Mouse (Mus musculus): ENCODE measurements around the gene Zfp786. TPM values are rescaled to one million over a fixed set of nuclear protein-coding genes. Genes with fewer than 3 reads are reported as not detected.

The Zfp786 gene
- total RNA-seq, 4 experiments from 2014 or later: 1.0 to 1.8 (median 1.5) TPM

- DNase-seq: no peak
Measured at GRCm38 (mm10) chr6:47819626-47820325, 10.9 kb downstream of the Zfp786 start.

DNA sequence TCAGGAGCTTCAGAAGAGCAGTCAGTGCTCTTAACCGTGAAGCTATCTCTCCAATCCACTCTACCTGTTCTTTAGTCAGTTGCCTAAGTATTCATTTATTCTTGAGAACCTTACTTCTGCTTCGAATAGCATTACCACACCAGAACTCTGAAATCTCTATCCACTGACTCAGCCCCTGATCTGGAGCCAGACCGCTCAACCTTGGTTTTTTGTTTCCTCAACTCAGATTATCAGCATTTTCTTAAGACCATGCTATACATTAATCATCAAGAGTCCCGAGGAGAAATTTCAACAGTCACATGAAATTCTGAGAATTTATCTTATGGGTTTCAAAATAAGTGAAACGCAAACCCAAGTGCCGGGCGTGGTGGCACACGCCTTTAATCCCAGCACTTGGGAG lies 11.9 kb downstream of the Zfp786 start:
- DNase-seq: no peak

DNA sequence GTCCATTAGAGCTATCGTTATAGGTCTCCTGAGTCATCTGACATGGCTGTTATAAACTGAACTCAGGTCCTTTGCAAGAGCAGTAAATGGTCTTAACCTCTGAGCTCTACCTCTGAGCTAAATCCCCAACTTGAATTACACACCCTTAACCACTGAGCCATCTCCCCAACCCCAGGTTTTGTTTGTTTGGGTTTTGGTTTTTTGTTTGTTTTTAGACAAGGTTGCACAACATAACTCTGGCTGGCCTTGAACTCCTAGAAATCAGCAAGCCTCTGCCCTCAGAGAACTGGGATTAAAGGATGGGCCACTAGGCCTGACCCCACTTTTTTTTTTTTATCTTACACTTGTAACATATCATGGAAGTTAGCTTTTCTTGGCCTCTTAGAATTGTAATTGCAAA lies 14.5 kb downstream of the Zfp786 start:
- DNase-seq: no peak

DNA sequence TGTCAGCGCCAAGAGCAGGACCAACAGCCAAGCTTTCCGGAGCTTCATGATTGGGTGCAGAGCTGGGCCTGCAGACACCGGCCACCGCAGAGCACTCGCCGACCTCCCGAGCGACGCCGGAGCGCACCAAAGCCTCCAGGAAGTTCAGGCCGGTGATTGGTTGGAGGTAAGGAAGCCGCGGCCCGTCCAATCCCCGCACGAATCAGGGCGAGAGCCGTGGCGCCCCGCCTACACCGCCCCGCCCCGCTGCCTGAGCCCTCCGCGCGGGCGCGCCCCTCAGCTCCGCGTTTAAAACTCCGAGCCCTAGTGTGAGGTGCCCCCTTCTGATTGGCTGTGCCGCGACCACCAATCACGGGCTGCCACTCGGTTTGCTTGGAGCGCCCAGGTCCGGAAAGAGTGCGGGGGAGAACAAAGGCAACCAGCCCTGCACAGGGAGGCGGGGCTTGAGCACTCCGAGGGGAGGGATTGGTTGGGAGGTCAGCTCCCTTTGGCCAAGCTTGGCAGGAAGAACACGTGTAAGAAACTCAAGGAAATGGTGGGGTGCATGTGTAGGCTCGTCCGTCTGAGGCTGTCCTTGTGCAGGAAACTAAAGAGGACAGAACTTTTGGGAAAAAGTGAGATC lies 17.3 kb downstream of the Zfp786 start, which contains the start of gene Pdia4:
TSS of gene Pdia4 (minus strand) at position 174 of the 622 bp plus-strand sequence.
- peak; percentile 99 for DNase-seq

DNA sequence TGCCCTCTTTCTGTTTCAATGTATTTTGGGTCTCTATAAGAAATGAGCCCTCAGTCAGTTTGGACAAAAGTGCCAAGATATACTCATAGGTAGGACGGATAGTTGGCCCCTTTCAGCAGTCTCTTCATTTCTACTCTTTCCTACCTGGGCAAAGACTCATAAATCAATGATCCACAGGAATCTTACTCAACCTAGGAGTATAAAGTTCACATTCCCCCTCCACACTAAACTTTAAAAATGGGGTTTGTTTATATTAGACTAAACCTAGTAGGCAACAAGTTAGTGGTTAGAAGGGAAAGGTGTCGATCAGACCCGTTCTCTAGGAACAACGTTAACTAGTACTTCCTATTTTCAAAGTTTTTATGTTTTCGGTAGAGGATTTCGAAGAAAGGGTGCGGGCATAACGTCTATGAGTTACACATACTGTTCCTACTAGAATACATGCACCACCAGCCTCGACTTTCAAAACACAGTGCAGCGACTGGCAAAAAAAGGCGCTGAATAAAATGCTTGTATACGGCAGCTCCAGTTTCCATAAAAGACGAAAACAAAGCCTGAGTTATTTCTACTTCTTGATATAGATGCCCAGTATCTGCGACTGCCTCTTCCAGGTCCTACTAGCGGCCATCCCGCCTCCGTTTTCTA lies 18.3 kb downstream of the Zfp786 start:
- no peak for DNase-seq

DNA sequence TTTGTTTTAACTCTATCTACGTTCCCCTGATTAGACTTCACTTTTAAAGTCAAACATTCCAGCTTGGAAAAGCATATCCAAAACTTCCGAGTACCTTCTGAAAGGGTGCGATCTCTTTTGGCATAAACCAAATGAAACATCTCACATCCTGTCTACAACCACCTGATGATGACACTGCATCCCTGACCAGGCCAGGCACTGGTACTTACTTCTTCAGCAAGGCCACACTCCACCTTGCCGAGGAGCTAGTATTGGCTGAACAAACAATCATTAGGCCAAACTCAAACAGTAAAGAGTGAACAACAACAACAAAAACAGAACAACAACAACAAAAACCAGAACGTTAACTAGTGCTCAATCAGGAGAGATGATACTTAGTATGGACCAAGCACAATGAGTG lies 19.3 kb downstream of the Zfp786 start:
- DNase-seq: no peak

- no peak for DNase-seq
Measured at GRCm38 (mm10) chr6:47810181-47810580, 20.5 kb downstream of the Zfp786 start.

DNA sequence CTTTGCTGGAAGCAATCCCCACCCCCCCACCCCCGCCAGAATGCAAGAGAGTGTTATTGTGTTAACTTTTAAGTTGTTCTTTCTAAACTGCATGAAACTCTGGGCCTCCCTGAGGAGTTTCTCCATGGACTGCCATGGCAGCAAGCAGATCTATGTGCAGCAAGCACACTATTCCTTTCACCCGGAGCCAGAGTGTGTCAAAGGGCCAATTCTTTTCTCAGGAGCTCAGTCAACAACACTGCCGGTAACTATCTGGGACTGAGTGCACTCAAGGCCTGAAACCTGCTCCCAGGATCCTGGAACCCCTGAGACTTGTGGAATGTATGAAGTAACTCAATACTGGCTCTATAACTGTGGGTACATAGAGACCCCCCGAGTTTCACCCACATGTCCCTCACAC lies 21.6 kb downstream of the Zfp786 start:
- no peak for DNase-seq

GRCm38 (mm10) chr6:47808545-47808944 lies 22.1 kb downstream of the Zfp786 start:
- no peak for DNase-seq

DNA sequence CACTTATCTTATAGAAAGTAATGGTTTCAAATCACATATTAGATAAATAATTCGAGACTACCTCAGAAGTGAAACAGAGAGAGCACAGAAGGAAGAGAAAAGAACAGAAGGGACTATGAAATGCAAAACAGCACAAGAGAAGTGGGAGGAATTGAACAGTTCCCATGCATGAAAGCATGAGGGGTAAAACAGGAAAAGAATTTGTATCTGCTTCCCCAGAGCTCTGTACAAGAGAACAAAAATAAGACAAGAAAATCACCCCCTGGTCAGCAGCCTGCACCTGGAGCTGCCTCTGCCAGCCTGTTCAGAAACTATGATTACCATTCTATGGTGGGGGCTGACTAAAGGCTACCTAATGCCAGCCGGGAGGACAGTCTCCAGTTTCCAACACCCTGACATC lies 23.2 kb downstream of the Zfp786 start:
- DNase-seq: no peak

GRCm38 (mm10) chr6:47805520-47805919 lies 25.1 kb downstream of the Zfp786 start:
- DNase-seq: no peak

DNA sequence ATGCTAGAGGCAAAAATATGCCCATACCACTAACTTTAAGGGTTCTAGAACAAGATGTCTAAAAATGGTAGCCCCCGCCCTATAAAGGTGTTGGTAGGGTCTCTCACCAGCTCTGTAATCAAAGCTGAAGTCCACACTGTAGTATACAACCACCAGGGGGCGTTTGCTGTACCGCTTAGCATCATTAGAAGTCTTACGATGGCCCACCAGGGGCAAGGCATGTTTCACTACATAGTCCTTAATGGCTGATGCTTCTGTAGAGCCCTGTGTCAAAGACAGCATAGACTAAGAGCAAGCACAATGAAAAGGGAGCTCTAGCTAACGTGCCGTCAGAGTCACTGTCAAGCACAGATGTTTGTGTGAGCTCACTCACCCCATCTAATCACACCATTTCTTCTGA lies 31.6 kb downstream of the Zfp786 start:
- DNase-seq: no peak

DNA sequence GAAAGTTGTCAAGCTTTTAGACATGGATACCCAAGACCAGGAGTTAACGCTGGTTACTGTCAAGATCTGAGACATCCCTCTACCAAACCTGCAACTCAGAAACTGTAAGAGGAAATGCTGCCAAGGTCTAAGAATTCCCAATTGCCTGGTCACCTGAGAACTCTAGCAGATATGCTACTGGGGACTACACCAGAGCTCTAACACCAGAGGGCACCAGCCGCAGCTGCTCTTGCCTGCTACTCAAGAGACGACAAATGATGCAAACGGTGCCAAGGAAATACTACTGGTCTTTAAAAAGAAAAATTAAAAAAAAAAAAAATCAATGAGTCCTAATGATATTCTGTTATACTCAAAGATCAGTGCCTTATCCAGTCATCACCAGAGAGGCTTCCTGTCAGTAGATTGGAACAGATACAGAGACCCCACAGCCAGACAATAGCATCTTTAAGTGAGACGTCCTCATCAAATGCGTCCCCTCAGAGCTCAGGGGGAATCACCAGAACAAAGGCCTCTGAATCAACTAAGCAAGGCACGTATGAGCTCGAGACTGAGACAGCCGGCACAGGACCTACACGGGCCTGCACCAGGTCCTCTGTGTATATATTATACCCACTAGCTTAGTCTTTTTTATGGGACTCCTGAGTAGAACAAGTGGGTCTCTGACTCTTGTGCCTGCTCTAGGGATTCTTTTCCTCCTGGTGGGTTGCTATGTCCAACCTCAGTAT lies 36.4 kb downstream of the Zfp786 start:
- DNase-seq: no peak

DNA sequence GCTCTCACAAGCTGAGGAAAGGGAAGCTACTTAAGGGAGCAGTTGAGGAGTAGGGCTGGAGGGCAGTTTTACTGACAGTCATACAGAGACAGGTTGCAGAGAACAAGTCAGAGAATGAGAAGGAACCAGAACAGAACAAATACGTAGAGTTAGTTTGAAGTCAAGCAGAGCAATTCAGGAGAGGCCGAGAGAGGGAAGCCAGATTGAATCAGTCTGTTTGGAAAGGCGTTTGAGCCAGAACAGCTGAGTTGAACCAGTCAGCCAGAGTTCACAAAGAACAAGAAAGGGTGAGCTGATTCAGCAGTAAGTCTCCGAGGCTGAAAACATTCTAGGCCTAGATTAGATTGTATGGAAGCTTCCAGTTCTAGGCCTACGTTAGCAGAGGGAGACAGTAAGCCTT lies 37.4 kb downstream of the Zfp786 start:
- DNase-seq: no peak

GRCm38 (mm10) chr6:47792533-47792932 lies 38.1 kb downstream of the Zfp786 start:
- no peak for DNase-seq

- DNase-seq: no peak
Measured at GRCm38 (mm10) chr6:47790745-47791144, 39.9 kb downstream of the Zfp786 start.

GRCm38 (mm10) chr6:47788821-47789220 lies 41.8 kb downstream of the Zfp786 start:
- DNase-seq: no peak

DNA sequence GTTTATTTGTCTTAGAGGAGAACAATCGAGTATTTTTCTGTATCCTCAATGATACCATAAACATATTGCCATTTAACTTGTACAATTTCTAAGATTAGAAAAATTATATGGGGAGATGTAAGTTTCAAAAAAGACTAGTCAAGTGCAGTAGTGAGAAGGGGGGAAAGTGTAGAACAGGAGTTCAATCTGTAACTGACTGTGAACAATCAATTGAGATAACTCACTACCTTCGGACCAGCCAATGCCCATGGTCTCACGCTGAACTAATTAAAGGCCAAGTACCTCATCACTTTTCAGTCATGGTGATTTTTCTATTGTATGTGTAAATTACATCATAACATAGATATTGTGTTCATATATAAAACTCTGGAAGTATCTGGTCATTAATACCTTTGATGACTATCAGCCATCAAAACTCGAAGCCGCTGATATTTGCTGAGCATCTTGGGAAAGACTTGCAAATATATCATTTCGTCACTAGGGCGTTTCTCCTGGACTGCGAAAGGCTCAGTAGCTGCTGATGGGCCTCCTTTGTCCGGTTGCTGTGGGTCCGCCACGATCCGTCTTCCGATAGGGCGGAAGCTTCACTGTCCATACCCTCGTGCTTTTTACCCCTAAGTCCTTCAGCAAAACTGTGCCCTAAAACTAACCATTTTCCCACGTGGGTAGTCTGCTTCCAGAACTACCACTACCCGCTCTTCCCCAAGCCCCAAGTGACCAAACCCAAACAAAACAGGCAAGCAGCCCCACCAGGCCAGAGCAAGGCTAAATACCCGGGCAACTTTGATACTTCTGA lies 42.5 kb downstream of the Zfp786 start:
- DNase-seq: peak; percentile 85

DNA sequence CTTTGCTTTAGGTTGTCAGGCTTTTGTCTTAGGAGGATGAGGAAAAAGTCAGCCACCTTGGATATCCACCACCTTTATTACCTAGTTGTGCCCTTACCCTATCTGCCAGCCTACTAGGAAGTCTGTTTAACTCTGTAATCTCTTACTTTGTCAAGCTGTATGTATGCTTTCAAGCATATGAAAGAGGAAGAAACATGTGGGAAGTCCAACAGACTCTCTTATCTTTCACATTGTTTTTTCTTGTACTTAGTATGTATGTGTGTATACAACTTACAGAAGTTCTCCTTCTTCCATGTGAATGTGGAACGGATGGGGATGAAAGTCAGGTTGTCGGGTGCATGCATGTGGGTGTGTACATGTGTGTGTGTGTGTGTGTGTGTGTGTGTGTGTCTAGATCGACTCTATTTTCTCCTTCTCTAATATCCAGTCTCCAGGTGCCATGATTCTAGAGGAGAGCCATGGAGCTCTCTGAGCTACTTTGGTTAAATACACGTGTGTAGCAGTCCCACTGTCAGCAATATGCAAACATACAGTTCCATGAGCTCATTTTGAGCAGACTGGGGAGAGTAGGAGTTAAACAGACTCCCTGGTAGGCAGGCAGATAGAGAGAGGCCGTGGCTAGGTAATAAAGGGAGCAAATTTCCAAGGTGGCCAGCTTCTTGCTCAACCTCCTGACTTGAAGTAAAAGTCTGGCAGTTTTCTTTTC lies 45.8 kb downstream of the Zfp786 start:
- DNase-seq: no peak

- no peak for DNase-seq
Measured at GRCm38 (mm10) chr6:47781091-47781968, 49.3 kb downstream of the Zfp786 start.

GRCm38 (mm10) chr6:47780576-47781013 lies 50.1 kb downstream of the Zfp786 start:
- DNase-seq: no peak
